Mouse (Mus musculus) small intestine, adult 2 months (tissue): ENCODE data around the gene Rpusd3. TPM values are rescaled to one million over a fixed set of nuclear protein-coding genes. Genes with fewer than 3 reads are reported as not detected.

ENCODE experiments used
- H3K27ac ChIP-seq: fragments of 200-500 bp; 2 replicates; pipeline ENCODE4 v1.5.1; 2012; ENCODE audit warnings: low read depth, low read length, control low read depth, inconsistent platforms; ENCODE audit not compliant: insufficient read depth
- H3K27me3 ChIP-seq: fragments of 200-500 bp; 2 replicates; pipeline ENCODE4 v1.6.1; 2012; ENCODE audit warnings: mild to moderate bottlenecking, moderate library complexity, low read length, inconsistent platforms; ENCODE audit not compliant: control insufficient read depth, insufficient read depth
- H3K36me3 ChIP-seq: fragments of 200-500 bp; 2 replicates; pipeline ENCODE4 v1.6.1; 2012; ENCODE audit warnings: mild to moderate bottlenecking, low read length, control low read depth, inconsistent platforms; ENCODE audit not compliant: control insufficient read depth, insufficient read depth
- H3K4me1 ChIP-seq: fragments of 200-500 bp; 2 replicates; pipeline ENCODE4 v1.6.1; 2012; ENCODE audit warnings: low read length, inconsistent platforms, mixed read lengths; ENCODE audit not compliant: control insufficient read depth, insufficient read depth, insufficient read length
- H3K4me3 ChIP-seq: fragments of 200-500 bp; 2 replicates; pipeline ENCODE4 v1.5.1; 2012; ENCODE audit warnings: low read depth, mild to moderate bottlenecking, control low read depth, inconsistent platforms, low read length, moderate library complexity
- CTCF ChIP-seq: fragments of 200-500 bp; IDR thresholded peaks from 2 replicates; pipeline ENCODE4 v1.5.1; 2012; ENCODE audit warnings: low read depth, mild to moderate bottlenecking, control low read depth, inconsistent platforms, low read length, moderate library complexity, mixed read lengths; ENCODE audit not compliant: insufficient replicate concordance, insufficient read length; ENCODE audit errors: extremely low read depth
- POLR2A ChIP-seq: fragments of 200-500 bp; IDR thresholded peaks from 2 replicates; pipeline ENCODE4 v1.6.1; 2012; ENCODE audit warnings: low read depth, mild to moderate bottlenecking, control low read depth, inconsistent platforms, low read length, moderate library complexity
- WGBS: fragments of 180-500 bp; shearing (Covaris S2); methylation state at CpG from one replicate; pipeline ENCODE4 v1.1.7; 2018; 5-methylcytosine and 5-hydroxymethylcytosine counted together
- polyA plus RNA-seq: library from polyadenylated mRNA; depleted of rRNA; stranded (reverse); fragments of >200 nt; gene quantifications from 2 replicates; pipeline ENCODE4 v1.2.3, GENCODE M21; 2012

The Rpusd3 gene
- polyA plus RNA-seq, 1 experiment: 71.6 TPM

DNA sequence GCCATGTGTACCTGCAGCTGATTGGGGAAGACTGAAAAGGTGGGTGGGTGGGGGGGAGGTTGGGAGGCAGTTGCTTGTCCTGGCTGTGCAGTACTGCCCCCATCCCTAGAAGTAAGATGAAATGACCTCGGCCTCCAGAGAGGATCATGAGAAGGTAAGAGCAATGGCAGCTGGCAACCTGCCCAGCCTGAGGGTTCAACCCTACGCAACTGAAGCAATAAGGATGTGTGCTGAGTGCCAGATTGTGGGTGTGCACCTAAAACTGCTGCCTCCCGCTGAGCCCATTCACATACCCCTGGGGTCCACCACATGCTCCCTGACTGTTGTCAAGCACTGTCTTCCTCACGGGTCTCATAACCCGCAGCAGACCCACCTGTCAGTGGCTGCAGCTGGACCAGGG lies 2.7 kb downstream of the Rpusd3 start:
- no peak for TF ChIP-seq CTCF
- TF ChIP-seq POLR2A: no peak
- no peak overlapping the region for H3K4me3 ChIP-seq
- 37% methylated on average over 5 of the region's 5 CpGs for WGBS
- peaks cover 4% of the 10 kb centered on the region; the same call in 1 of the 2 replicates for H3K36me3 ChIP-seq
- peaks cover 8% of the 10 kb centered on the region for H3K4me1 ChIP-seq
- H3K27ac ChIP-seq: no peak overlapping the region
- H3K27me3 ChIP-seq: no peaks in the 10 kb centered on the region

- Histone ChIP-seq H3K27me3 (no peaks in the 10 kb centered on the region), H3K27ac (no peak overlapping the region), H3K4me1 (no peaks in the 10 kb centered on the region), H3K36me3 (peaks cover 24% of the 10 kb centered on the region), H3K4me3 (no peak overlapping the region)
- TF ChIP-seq CTCF: no peak
- no peak for TF ChIP-seq POLR2A
- 84% methylated on average over 1 of the region's 1 CpGs for WGBS
Measured at GRCm38 (mm10) chr6:113410001-113410400, 9.1 kb downstream of the Rpusd3 start.

GRCm38 (mm10) chr6:113406683-113407082 lies 12.5 kb downstream of the Rpusd3 start:
- TF ChIP-seq CTCF (0 out of 2 replicates have a peak, but pooled peaks have one; percentile 17), POLR2A (no peak)
- Histone ChIP-seq H3K27ac (no peak overlapping the region), H3K4me1 (peaks cover 2% of the 10 kb centered on the region; the same call in 1 of the 2 replicates), H3K27me3 (no peaks in the 10 kb centered on the region), H3K36me3 (peaks cover 23% of the 10 kb centered on the region), H3K4me3 (no peak overlapping the region)
- WGBS: 89% methylated on average over 9 of the region's 9 CpGs

GRCm38 (mm10) chr6:113405483-113405882 lies 13.7 kb downstream of the Rpusd3 start:
- H3K27me3 ChIP-seq: no peaks in the 10 kb centered on the region
- WGBS: 80% methylated on average over 6 of the region's 6 CpGs
- H3K36me3 ChIP-seq: peaks cover 24% of the 10 kb centered on the region
- H3K4me3 ChIP-seq: no peak overlapping the region
- no peak overlapping the region for H3K27ac ChIP-seq
- no peak for TF ChIP-seq POLR2A
- TF ChIP-seq CTCF: no peak
- peaks cover 2% of the 10 kb centered on the region; the same call in 1 of the 2 replicates for H3K4me1 ChIP-seq

- no peak overlapping the region for H3K27ac ChIP-seq
- no peaks in the 10 kb centered on the region for H3K27me3 ChIP-seq
- peaks cover 29% of the 10 kb centered on the region for H3K36me3 ChIP-seq
- no peak overlapping the region for H3K4me3 ChIP-seq
- 60% methylated on average over 12 of the region's 12 CpGs for WGBS
- peaks cover 2% of the 10 kb centered on the region; the same call in 1 of the 2 replicates for H3K4me1 ChIP-seq
- TF ChIP-seq POLR2A: no peak
- TF ChIP-seq CTCF: no peak
Measured at GRCm38 (mm10) chr6:113404649-113405448, 14.3 kb downstream of the Rpusd3 start.

GRCm38 (mm10) chr6:113402094-113402493 lies 17.0 kb downstream of the Rpusd3 start:
- no peaks in the 10 kb centered on the region for H3K27me3 ChIP-seq
- TF ChIP-seq CTCF (no peak), POLR2A (no peak)
- 95% methylated on average over 13 of the region's 13 CpGs for WGBS
- peaks cover 27% of the 10 kb centered on the region for H3K36me3 ChIP-seq
- no peak overlapping the region for H3K4me3 ChIP-seq
- H3K27ac ChIP-seq: no peak overlapping the region
- H3K4me1 ChIP-seq: peaks cover 2% of the 10 kb centered on the region; the same call in 1 of the 2 replicates

DNA sequence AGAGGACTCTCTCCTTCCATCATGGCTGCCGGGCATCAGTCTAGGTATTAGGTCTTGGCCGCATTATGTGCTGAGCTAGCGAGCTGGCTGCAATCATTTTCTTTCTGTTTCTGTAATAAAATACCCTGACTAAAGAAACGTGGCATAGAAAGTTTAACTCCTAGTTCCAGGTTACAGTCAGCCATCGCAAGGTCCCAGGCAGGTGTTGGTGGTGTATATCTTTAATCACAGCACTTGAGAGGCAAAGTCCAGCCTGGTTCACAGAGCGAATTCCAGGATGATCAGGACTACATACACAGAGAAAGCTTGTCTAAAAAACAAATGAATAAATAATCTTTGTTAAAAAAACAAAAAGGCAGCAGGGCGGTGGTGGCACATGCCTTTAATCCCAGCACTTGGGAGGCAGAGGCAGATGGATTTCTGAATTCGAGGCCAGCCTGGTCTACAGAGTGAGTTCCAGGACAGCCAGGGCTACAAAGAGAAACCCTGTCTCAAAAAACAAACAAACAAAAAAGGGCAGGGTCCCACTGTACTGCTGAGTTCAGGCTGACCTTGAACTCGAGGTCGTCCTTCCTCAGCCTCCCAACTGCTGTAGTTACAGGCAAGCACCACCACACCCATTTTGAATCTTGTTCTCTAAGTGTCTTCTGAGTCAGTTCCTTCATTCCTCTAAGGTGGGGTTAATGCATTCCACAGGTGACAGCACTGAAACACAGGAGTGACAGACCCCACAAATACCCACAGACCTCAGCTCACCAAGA lies 22.7 kb downstream of the Rpusd3 start:
- peak overlapping the region; percentile 62 for H3K27ac ChIP-seq
- H3K4me3 ChIP-seq: no peak overlapping the region
- H3K27me3 ChIP-seq: no peaks in the 10 kb centered on the region
- peaks cover 23% of the 10 kb centered on the region for H3K36me3 ChIP-seq
- WGBS: 37% methylated on average over 10 of the region's 10 CpGs
- TF ChIP-seq POLR2A: no peak
- TF ChIP-seq CTCF: no peak
- peaks cover 16% of the 10 kb centered on the region for H3K4me1 ChIP-seq
